Mouse (Mus musculus) liver, embryonic 16.5 days (tissue): ENCODE data around the gene Lix1. TPM values are rescaled to one million over a fixed set of nuclear protein-coding genes. Genes with fewer than 3 reads are reported as not detected.

Source experiments
- ATAC-seq: fragments of 200-750 bp; cut with Nextera tagmentation; 2 replicates; pipeline ENCODE4 v1.8.0; 2017; ENCODE audit warnings: low read depth, mild to moderate bottlenecking, moderate number of reproducible peaks, moderate library complexity
- H3K27ac ChIP-seq: fragments of 300-500 bp; sonication (generic); 2 replicates; pipeline ENCODE4 v1.5.1; 2014; ENCODE audit warnings: mild to moderate bottlenecking, low read length
- H3K27me3 ChIP-seq: fragments of 300-500 bp; sonication (generic); 2 replicates; pipeline ENCODE4 v1.6.1; 2014; ENCODE audit warnings: low read depth, low read length, mixed read lengths; ENCODE audit not compliant: control insufficient read depth, insufficient read depth
- H3K36me3 ChIP-seq: fragments of 300-500 bp; sonication (generic); 2 replicates; pipeline ENCODE4 v1.6.1; 2014; ENCODE audit warnings: mild to moderate bottlenecking; ENCODE audit not compliant: control insufficient read depth, insufficient read depth
- H3K4me1 ChIP-seq: fragments of 300-500 bp; sonication (generic); 2 replicates; pipeline ENCODE4 v1.6.1; 2014; ENCODE audit warnings: low read depth, low read length, mixed read lengths; ENCODE audit not compliant: control insufficient read depth
- H3K4me2 ChIP-seq: fragments of 300-500 bp; sonication (generic); 2 replicates; pipeline ENCODE4 v1.6.1; 2014; ENCODE audit warnings: low read depth, low read length, mixed read lengths
- H3K4me3 ChIP-seq: fragments of 300-500 bp; sonication (generic); 2 replicates; pipeline ENCODE4 v1.5.1; 2014; ENCODE audit warnings: low read depth, mild to moderate bottlenecking, low read length
- H3K9ac ChIP-seq: fragments of 300-500 bp; sonication (generic); 2 replicates; pipeline ENCODE4 v1.6.1; 2014; ENCODE audit warnings: low read depth, low read length
- H3K9me3 ChIP-seq: fragments of 300-500 bp; sonication (generic); replicated peaks from 2 replicates; pipeline ENCODE4 v1.6.1; 2016; ENCODE audit warnings: low read length; ENCODE audit not compliant: control insufficient read depth
- WGBS: fragments of 180-500 bp; shearing (Covaris S2); extraction: QIAGEN DNeasy Blood & Tissue Kit; methylation state at CpG from one replicate; pipeline ENCODE4 v1.1.7; 2014; ENCODE audit not compliant: insufficient replicate concordance; 5-methylcytosine and 5-hydroxymethylcytosine counted together
- polyA plus RNA-seq: library from polyadenylated mRNA; unstranded; fragments of >200 nt; fragmentation: Nextera tagmentation; extraction: Ambion mirVana; gene quantifications from 2 replicates; pipeline ENCODE4 v1.2.1, GENCODE M21; 2015

Lix1 gene
- 0.30 and 0.39 TPM in 2 replicates for polyA plus RNA-seq

- no peaks in the 10 kb centered on the region for H3K4me1 ChIP-seq
Observed at GRCm38 (mm10) chr17:17402222-17403004, at the start of gene Lix1. Gene Lix1 (plus strand): TSS chr17:17402672.

GRCm38 (mm10) chr17:17373550-17373917, 28.9 kb upstream of the Lix1 start:
- H3K36me3 ChIP-seq = peaks cover 3% of the 10 kb centered on the region; the same call in 1 of the 2 replicates
- no peak for ATAC-seq
- H3K9ac ChIP-seq = peak overlapping the region; percentile 71
- H3K4me1 ChIP-seq = peaks cover 12% of the 10 kb centered on the region
- no peaks in the 10 kb centered on the region for H3K27me3 ChIP-seq
- peak overlapping the region; percentile 77 for H3K4me3 ChIP-seq
- WGBS = 5% methylated on average over 6 of the region's 6 CpGs
- no peaks in the 10 kb centered on the region for H3K9me3 ChIP-seq
- peak overlapping the region; percentile 94 for H3K4me2 ChIP-seq
- H3K27ac ChIP-seq = peak overlapping the region; percentile 88

More at GRCm38 (mm10) chr17:17402222-17403004, at the start of gene Lix1:
- 26% methylated on average over 6 of the region's 6 CpGs for WGBS
- no peak within 1 kb of the TSS for H3K9ac ChIP-seq
- H3K4me3 ChIP-seq = no peak within 1 kb of the TSS
- ATAC-seq = no peak
- H3K36me3 ChIP-seq = no peaks in the 10 kb centered on the region
- H3K27ac ChIP-seq = no peak within 1 kb of the TSS
- no peaks in the 10 kb centered on the region for H3K9me3 ChIP-seq
- H3K4me2 ChIP-seq = no peak within 1 kb of the TSS
- no peaks in the 10 kb centered on the region for H3K27me3 ChIP-seq

GRCm38 (mm10) chr17:17373918-17374910, 28.3 kb upstream of the Lix1 start, which contains the start of gene Riok2:
Gene Riok2 (plus strand): TSS chr17:17374309.
- H3K27me3 ChIP-seq = no peaks in the 10 kb centered on the region
- H3K36me3 ChIP-seq = peaks cover 3% of the 10 kb centered on the region; the same call in 1 of the 2 replicates
- peak within 1 kb of the TSS; percentile 88 for H3K27ac ChIP-seq
- peaks cover 12% of the 10 kb centered on the region for H3K4me1 ChIP-seq
- peak within 1 kb of the TSS; percentile 77 for H3K4me3 ChIP-seq
- peak within 1 kb of the TSS; percentile 75 for H3K9ac ChIP-seq
- no peaks in the 10 kb centered on the region for H3K9me3 ChIP-seq
- H3K4me2 ChIP-seq = peak within 1 kb of the TSS; percentile 94
- under 1% methylated on average over 48 of the region's 48 CpGs for WGBS
- peak; percentile 97 for ATAC-seq

GRCm38 (mm10) chr17:17375581-17375980, 26.9 kb upstream of the Lix1 start:
- peaks cover 3% of the 10 kb centered on the region for H3K36me3 ChIP-seq
- H3K27me3 ChIP-seq = no peaks in the 10 kb centered on the region
- ATAC-seq = no peak
- no peaks in the 10 kb centered on the region for H3K9me3 ChIP-seq
- peaks cover 12% of the 10 kb centered on the region for H3K4me1 ChIP-seq
- H3K27ac ChIP-seq = no peak overlapping the region
- WGBS = 62% methylated on average over 3 of the region's 3 CpGs
- no peak overlapping the region for H3K9ac ChIP-seq
- peak overlapping the region; percentile 77 for H3K4me3 ChIP-seq
- peak overlapping the region; percentile 94 for H3K4me2 ChIP-seq

GRCm38 (mm10) chr17:17383703-17384102, 18.8 kb upstream of the Lix1 start:
- ATAC-seq = no peak
- Histone ChIP-seq H3K9ac (no peak overlapping the region), H3K36me3 (peaks cover 16% of the 10 kb centered on the region), H3K4me1 (no peaks in the 10 kb centered on the region), H3K27me3 (no peaks in the 10 kb centered on the region), H3K27ac (no peak overlapping the region), H3K4me3 (no peak overlapping the region), H3K4me2 (no peak overlapping the region), H3K9me3 (no peaks in the 10 kb centered on the region)
- WGBS = 79% methylated on average over 4 of the region's 4 CpGs

GRCm38 (mm10) chr17:17384502-17384901, 18.0 kb upstream of the Lix1 start:
- H3K27me3 ChIP-seq = no peaks in the 10 kb centered on the region
- no peak overlapping the region for H3K27ac ChIP-seq
- H3K4me3 ChIP-seq = no peak overlapping the region
- 52% methylated on average over 3 of the region's 3 CpGs for WGBS
- H3K4me1 ChIP-seq = no peaks in the 10 kb centered on the region
- H3K4me2 ChIP-seq = no peak overlapping the region
- peaks cover 16% of the 10 kb centered on the region for H3K36me3 ChIP-seq
- no peaks in the 10 kb centered on the region for H3K9me3 ChIP-seq
- no peak overlapping the region for H3K9ac ChIP-seq
- no peak for ATAC-seq

- 75% methylated on average over 2 of the region's 2 CpGs for WGBS
- Histone ChIP-seq H3K4me2 (no peak overlapping the region), H3K27ac (no peak overlapping the region), H3K36me3 (peaks cover 18% of the 10 kb centered on the region), H3K4me3 (no peak overlapping the region), H3K9ac (no peak overlapping the region), H3K9me3 (no peaks in the 10 kb centered on the region), H3K27me3 (no peaks in the 10 kb centered on the region), H3K4me1 (no peaks in the 10 kb centered on the region)
- ATAC-seq = no peak
Observed at GRCm38 (mm10) chr17:17386117-17386516, 16.4 kb upstream of the Lix1 start.

- Histone ChIP-seq H3K36me3 (peaks cover 12% of the 10 kb centered on the region; the same call in 1 of the 2 replicates), H3K4me2 (no peak overlapping the region), H3K27me3 (no peaks in the 10 kb centered on the region), H3K4me1 (no peaks in the 10 kb centered on the region), H3K9me3 (no peaks in the 10 kb centered on the region), H3K4me3 (no peak overlapping the region), H3K9ac (no peak overlapping the region), H3K27ac (no peak overlapping the region)
- WGBS = 66% methylated on average over 4 of the region's 4 CpGs
- no peak for ATAC-seq
Observed at GRCm38 (mm10) chr17:17391823-17392222, 10.6 kb upstream of the Lix1 start.
